Mouse (Mus musculus) heart, embryonic 11.5 days (tissue): Measurements from ENCODE around the gene Taf1c. TPM values are rescaled to one million over a fixed set of nuclear protein-coding genes. Genes with fewer than 3 reads are reported as not detected.
A peak's percentile ranks its signal among the peaks of the same experiment; 100 is the strongest.

Experiments used
- ATAC-seq: fragments of 200-750 bp; cut with Nextera tagmentation; replicated peaks from 2 replicates; pipeline ENCODE4 v1.8.0; 2017; ENCODE audit warnings: moderate library complexity; ENCODE audit not compliant: insufficient number of reproducible peaks, low FRiP score, low TSS enrichment
- H3K27ac ChIP-seq: fragments of 300-500 bp; sonication (generic); 2 replicates; pipeline ENCODE4 v1.5.1; 2014; ENCODE audit warnings: mild to moderate bottlenecking, low read depth, low read length
- H3K27me3 ChIP-seq: fragments of 300-500 bp; sonication (generic); 2 replicates; pipeline ENCODE4 v1.6.1; 2014; ENCODE audit warnings: mild to moderate bottlenecking, low read length, mixed read lengths; ENCODE audit not compliant: control insufficient read depth, insufficient read depth
- H3K36me3 ChIP-seq: fragments of 300-500 bp; sonication (generic); 2 replicates; pipeline ENCODE4 v1.6.1; 2014; ENCODE audit warnings: mild to moderate bottlenecking, low read length, moderate library complexity, mixed read lengths; ENCODE audit not compliant: control insufficient read depth, insufficient read depth
- H3K4me1 ChIP-seq: fragments of 300-500 bp; sonication (generic); 2 replicates; pipeline ENCODE4 v1.6.1; 2014; ENCODE audit warnings: low read length; ENCODE audit not compliant: control insufficient read depth, insufficient read depth
- H3K4me2 ChIP-seq: fragments of 300-500 bp; sonication (generic); 2 replicates; pipeline ENCODE4 v1.6.1; 2014; ENCODE audit warnings: mild to moderate bottlenecking, moderate library complexity
- H3K4me3 ChIP-seq: fragments of 300-500 bp; sonication (generic); 2 replicates; pipeline ENCODE4 v1.5.1; 2014; ENCODE audit warnings: low read depth, low read length
- H3K9ac ChIP-seq: fragments of 300-500 bp; sonication (generic); 2 replicates; pipeline ENCODE4 v1.6.1; 2014; ENCODE audit warnings: mild to moderate bottlenecking, low read depth, low read length, moderate library complexity
- H3K9me3 ChIP-seq: fragments of 300-500 bp; sonication (generic); replicated peaks from 2 replicates; pipeline ENCODE4 v1.6.1; 2016; ENCODE audit warnings: low read length; ENCODE audit not compliant: control insufficient read depth
- WGBS: fragments of 180-500 bp; shearing (Covaris S2); extraction: QIAGEN DNeasy Blood & Tissue Kit; methylation state at CpG from one replicate; pipeline ENCODE4 v1.1.7; 2014; ENCODE audit not compliant: insufficient replicate concordance; 5-methylcytosine and 5-hydroxymethylcytosine counted together
- polyA plus RNA-seq: library from polyadenylated mRNA; unstranded; fragments of >200 nt; fragmentation: Nextera tagmentation; extraction: Ambion mirVana; gene quantifications from 2 replicates; pipeline ENCODE4 v1.2.1, GENCODE M21; 2014

The Taf1c gene
- polyA plus RNA-seq, 1 experiment from 2014 or later: 8.0 TPM

DNA sequence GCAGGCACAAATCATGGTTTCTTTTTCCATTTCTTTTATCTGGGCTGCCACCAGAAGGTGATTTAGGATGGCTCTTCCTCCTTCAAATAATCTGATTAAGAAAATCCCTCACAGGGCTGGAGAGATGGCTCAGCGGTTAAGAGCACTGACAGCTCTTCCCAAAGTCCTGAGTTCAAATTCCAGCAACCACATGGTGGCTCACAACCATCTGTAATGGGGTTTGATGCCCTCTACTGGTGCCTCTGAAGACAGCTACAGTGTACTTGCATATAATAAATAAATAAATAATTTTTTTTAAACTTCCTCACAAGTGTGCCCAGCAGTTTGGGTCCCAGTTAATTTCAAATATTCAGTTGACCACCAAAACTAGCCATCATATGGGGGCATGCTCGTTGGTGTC is 1.2 kb upstream of the Taf1c start:
- Histone ChIP-seq H3K4me3 (no peak overlapping the region), H3K4me2 (no peak overlapping the region), H3K27me3 (no peaks in the 10 kb centered on the region), H3K9ac (no peak overlapping the region), H3K9me3 (peaks cover 2% of the 10 kb centered on the region; the same call in 1 of the 2 replicates), H3K4me1 (peaks cover 8% of the 10 kb centered on the region), H3K36me3 (peaks cover 8% of the 10 kb centered on the region), H3K27ac (no peak overlapping the region)
- WGBS: 72% methylated on average over 2 of the region's 2 CpGs
- no peak for ATAC-seq

DNA sequence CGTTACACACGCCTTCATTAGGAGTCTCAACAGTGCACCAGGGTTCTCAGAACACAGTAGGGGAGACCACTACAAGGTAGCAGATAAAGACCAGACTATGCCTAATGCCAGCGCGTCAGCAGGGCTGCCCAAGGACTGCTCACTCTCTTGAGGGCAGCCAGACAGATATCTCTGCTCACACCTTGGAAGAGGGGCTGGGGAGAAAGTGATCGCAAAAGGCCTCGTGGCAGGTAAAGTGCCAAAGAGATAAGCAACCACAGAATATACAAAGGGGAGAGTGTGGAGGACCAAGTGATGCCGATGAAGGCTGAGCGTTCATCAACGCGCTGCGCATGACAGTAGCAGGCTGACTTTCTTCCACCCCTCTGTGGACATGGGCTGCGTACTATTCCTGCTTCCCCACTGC is 621 bp downstream of the Taf1c start:
- Histone ChIP-seq H3K27me3 (no peaks in the 10 kb centered on the region), H3K9me3 (peaks cover under 1% of the 10 kb centered on the region; the same call in 1 of the 2 replicates), H3K4me3 (peak overlapping the region; percentile 75), H3K4me1 (peaks cover 8% of the 10 kb centered on the region), H3K36me3 (peaks cover 21% of the 10 kb centered on the region), H3K27ac (no peak overlapping the region), H3K4me2 (peak overlapping the region; percentile 74), H3K9ac (peak overlapping the region; percentile 82)
- WGBS: 22% methylated on average over 12 of the region's 12 CpGs
- no peak for ATAC-seq

DNA sequence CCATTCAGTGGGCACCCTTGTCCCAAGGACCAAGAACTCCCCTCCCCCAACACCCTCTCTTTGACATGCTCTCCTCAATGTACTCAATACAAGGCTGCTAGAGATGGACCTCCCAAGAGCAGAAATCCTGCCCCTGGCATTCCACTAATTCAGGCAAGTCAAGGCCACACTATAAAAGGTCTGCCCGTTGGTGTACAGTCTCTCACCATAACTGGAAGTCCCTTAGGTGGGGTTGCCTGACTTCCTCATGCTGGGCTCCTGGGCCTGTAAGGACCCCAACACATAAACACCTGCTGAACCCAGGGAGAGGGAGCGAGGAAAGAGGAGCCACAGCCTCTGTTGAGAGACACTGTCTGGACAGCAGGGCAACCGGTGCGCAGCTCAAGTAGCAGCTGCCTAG is 1.3 kb downstream of the Taf1c start:
- no peak; the same call in 1 of the 2 replicates for ATAC-seq
- H3K4me3 ChIP-seq: peak overlapping the region; percentile 75; the same call in 1 of the 2 replicates

DNA sequence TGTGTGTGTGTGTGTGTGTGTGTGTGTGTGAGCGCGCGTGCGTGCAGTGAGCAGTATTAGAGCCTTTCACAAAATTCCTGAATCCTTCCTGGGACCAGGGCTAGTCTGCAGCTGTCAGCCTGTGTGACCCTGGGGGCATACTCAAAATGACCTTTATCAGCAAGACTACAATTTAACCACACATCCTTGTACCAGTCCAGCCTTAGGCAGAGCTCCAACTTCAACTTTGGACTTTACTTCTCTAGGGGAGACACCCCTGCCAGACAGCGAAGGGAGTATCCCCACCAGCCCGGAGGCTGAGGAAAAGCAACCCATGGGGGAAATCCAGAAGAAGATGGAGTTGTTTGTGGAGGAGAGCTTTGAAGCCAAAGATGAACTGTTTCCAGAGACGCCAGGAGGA is 13.6 kb downstream of the Taf1c start:
- Histone ChIP-seq H3K4me3 (no peak overlapping the region), H3K27me3 (peaks cover 5% of the 10 kb centered on the region), H3K4me2 (no peak overlapping the region), H3K9me3 (no peaks in the 10 kb centered on the region), H3K9ac (no peak overlapping the region), H3K36me3 (no peaks in the 10 kb centered on the region), H3K27ac (no peak overlapping the region), H3K4me1 (peaks cover 10% of the 10 kb centered on the region)
- ATAC-seq: no peak
- WGBS: 91% methylated on average over 7 of the region's 7 CpGs

More for the DNA sequence above, 1.3 kb downstream of the Taf1c start:
- Histone ChIP-seq H3K27me3 (no peaks in the 10 kb centered on the region), H3K4me2 (peak overlapping the region; percentile 74), H3K9me3 (no peaks in the 10 kb centered on the region), H3K27ac (no peak overlapping the region), H3K9ac (0 out of 2 replicates have a peak overlapping the region, but pooled peaks have one; percentile 82), H3K4me1 (peaks cover 8% of the 10 kb centered on the region), H3K36me3 (peaks cover 26% of the 10 kb centered on the region)
- 93% methylated on average over 4 of the region's 4 CpGs for WGBS

DNA sequence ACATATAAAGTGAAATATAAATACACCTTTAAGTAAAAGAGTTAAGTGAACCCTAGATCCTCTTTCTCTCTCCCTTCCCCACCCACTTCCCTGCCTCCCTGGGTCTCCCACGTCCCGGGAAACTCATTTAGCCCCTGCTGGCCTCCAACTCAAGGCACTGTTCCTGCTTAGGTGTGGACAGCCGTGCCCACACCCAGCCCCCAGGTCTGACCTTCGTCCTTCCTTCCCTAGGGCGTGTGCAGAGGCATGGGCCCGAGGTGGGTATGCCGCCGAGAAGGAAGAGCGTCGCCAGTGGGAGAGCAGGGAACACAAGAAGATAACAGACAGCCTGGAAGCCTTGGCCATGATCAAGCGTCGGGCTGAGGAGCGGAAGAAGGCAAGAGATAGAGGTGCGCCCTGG is 14.7 kb downstream of the Taf1c start:
- Histone ChIP-seq H3K9me3 (no peaks in the 10 kb centered on the region), H3K36me3 (no peaks in the 10 kb centered on the region)
- 58% methylated on average over 14 of the region's 14 CpGs for WGBS

DNA sequence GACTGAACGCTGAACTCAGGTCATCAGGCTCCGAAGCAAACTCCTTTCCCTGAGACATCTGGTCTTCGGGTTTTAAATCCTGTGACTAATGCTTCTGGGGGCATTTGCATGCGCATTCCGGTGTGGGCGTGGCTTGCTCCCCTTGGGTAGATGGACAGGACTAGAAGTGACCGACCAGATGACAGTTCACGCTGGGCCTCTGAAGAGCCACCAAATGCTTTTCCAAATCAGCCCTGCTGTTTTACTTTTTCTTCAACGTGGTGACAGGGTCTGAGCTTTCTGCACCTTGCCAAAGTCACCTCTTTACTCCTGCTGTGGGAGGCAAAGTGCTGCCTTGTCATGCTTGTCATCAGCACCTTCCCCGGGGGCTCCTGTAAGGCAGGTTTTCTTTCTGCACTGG is 16.2 kb downstream of the Taf1c start:
- ATAC-seq: 0 out of 2 replicates have a peak, but pooled peaks have one; percentile 56
- no peak overlapping the region for H3K4me3 ChIP-seq
- H3K4me1 ChIP-seq: peaks cover 10% of the 10 kb centered on the region
- WGBS: 14% methylated on average over 10 of the region's 10 CpGs
- peak overlapping the region; percentile 32 for H3K4me2 ChIP-seq
- no peaks in the 10 kb centered on the region for H3K36me3 ChIP-seq
- 0 out of 2 replicates have a peak overlapping the region, but pooled peaks have one; percentile 3 for H3K9ac ChIP-seq
- peaks cover 5% of the 10 kb centered on the region for H3K27me3 ChIP-seq
- no peaks in the 10 kb centered on the region for H3K9me3 ChIP-seq
- H3K27ac ChIP-seq: peak overlapping the region; percentile 70; the same call in 1 of the 2 replicates

More for the DNA sequence above, 14.7 kb downstream of the Taf1c start:
- Histone ChIP-seq H3K9ac (no peak overlapping the region), H3K4me3 (no peak overlapping the region), H3K27me3 (peaks cover 5% of the 10 kb centered on the region), H3K4me1 (peaks cover 12% of the 10 kb centered on the region), H3K4me2 (no peak overlapping the region), H3K27ac (no peak overlapping the region)
- no peak for ATAC-seq

DNA sequence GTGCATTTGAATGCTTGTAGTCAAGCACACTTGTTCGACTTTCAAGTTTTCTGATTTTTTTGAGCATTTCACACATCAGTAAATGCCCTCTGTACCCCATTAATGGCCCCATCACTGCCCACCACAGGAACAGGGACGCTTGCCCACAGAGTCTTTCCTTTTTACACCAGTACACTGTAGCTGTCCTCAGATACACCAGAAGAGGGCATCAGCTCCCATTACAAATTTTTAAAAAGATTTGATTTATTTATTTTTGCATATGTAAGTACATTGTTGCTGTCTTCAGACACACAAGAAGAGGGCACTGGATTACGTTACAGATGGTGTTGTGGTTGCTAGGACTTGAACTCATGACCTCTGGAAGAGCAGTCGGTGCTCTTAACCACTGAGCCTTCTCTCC is 16.7 kb downstream of the Taf1c start:
- H3K27ac ChIP-seq: peak overlapping the region; percentile 70
- no peaks in the 10 kb centered on the region for H3K9me3 ChIP-seq
- no peak overlapping the region for H3K4me3 ChIP-seq
- H3K36me3 ChIP-seq: no peaks in the 10 kb centered on the region
- no peak for ATAC-seq
- no peak overlapping the region for H3K9ac ChIP-seq
- 59% methylated on average over 4 of the region's 4 CpGs for WGBS
- peak overlapping the region; percentile 32 for H3K4me2 ChIP-seq
- peaks cover 10% of the 10 kb centered on the region for H3K4me1 ChIP-seq
- H3K27me3 ChIP-seq: peaks cover 5% of the 10 kb centered on the region

DNA sequence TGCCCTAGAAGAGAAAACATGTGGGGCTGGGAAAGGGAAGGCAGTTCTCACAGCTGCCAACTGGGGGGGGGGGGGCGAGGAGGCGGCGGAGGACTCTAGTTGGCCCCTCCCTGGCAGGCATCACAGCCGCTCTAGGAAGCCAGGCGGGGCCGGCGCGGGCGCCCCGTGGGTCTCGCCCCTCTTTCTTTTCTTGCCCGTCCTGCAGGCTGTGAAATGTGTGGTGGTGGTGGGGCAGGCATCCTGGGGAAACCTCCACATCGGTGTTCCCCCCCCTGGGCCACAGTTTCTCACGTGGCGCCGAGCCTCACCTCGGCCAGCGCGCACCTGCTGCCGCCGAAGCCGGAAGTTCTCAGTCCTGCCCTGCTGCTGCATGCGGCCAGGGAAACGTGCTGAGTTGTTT is 19.1 kb downstream of the Taf1c start:
- Histone ChIP-seq H3K4me3 (peak overlapping the region; percentile 38), H3K9me3 (no peaks in the 10 kb centered on the region), H3K27ac (0 out of 2 replicates have a peak overlapping the region, but pooled peaks have one; percentile 29), H3K36me3 (no peaks in the 10 kb centered on the region), H3K27me3 (no peaks in the 10 kb centered on the region), H3K4me2 (peak overlapping the region; percentile 70), H3K9ac (0 out of 2 replicates have a peak overlapping the region, but pooled peaks have one; percentile 54), H3K4me1 (peaks cover 19% of the 10 kb centered on the region)
- WGBS: 21% methylated on average over 24 of the region's 24 CpGs
- no peak for ATAC-seq
